8 mouse cellular contexts compared by ENCODE assay signal in the genomic region with DNA sequence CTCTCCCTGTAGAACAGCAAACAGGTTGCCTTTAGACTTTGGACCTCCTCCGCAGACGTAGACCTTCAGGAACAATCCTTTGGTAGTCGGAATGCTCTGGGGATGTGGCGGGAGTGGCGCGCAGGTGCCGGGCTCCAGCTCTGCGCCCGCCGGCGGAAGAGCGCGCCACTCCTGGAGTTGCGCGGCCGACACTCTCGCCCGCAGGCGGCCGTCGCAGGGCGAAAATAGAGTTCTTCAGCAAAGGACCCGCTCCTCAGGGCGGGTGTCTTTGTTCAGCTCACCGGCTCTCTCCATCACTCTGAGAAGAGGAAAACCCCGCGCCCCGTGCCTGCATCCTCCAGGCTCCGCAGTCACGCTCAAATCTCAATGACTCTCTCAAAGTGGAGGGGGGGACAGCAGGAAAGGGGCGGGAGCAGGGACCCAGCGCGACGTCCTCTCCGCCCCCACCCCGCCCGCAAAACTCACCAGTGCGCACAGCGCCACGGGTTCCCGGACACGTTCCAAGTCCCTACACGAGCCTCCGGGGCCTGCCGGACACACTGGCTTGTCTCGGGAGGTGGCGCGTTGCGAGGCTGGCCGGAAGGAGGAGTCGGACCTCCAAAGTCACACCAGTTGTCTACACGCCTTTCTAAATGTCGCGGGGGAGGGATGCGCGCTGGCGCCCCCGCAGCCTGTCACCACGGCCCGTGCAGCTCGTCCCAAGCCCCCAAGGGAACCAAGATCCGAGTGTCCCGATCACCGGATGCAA. TPM values are rescaled to one million over a fixed set of nuclear protein-coding genes. Genes with fewer than 3 reads are reported as not detected.
A peak's percentile ranks its signal among the peaks of the same experiment; 100 is the strongest.
DNase-seq lines count a peak whose midpoint lies in the region; ATAC-seq and TF ChIP-seq lines count a peak whose summit lies in the region.

No protein-coding gene starts in this region.

- no peaks in the 10 kb centered on the region for H3K36me3 ChIP-seq in embryonic facial prominence, embryonic 10.5 days (replicated peaks)
- no peaks in the 10 kb centered on the region for H3K36me3 ChIP-seq in kidney, embryonic 15.5 days
- H3K36me3 ChIP-seq in liver, postnatal 0 days (replicated peaks; ENCODE audit: insufficient read depth, low read length) = no peaks in the 10 kb centered on the region

- peak overlapping the region; percentile 98 for H3K4me2 ChIP-seq in kidney, embryonic 15.5 days
- H3K4me2 ChIP-seq in liver, postnatal 0 days (ENCODE audit: low read depth, low read length) = peak overlapping the region; percentile 49

- TF ChIP-seq CTCF in liver, postnatal 0 days (IDR thresholded peaks at IDR 0.05; ENCODE audit: low read depth) = no peak

- H3K9me3 ChIP-seq in embryonic facial prominence, embryonic 10.5 days = no peaks in the 10 kb centered on the region
- H3K9me3 ChIP-seq in kidney, embryonic 15.5 days (replicated peaks) = no peaks in the 10 kb centered on the region
- no peaks in the 10 kb centered on the region for H3K9me3 ChIP-seq in liver, postnatal 0 days (ENCODE audit: low read length)

- peak overlapping the region; percentile 82 for H3K27ac ChIP-seq in embryonic facial prominence, embryonic 10.5 days (replicated peaks)
- peak overlapping the region; percentile 77 for H3K27ac ChIP-seq in kidney, embryonic 15.5 days
- no peak overlapping the region for H3K27ac ChIP-seq in liver, postnatal 0 days (ENCODE audit: low read depth)

- peaks cover 59% of the 10 kb centered on the region for H3K27me3 ChIP-seq in embryonic facial prominence, embryonic 10.5 days (replicated peaks; ENCODE audit: low read depth, poor library complexity, severe bottlenecking)
- peaks cover 38% of the 10 kb centered on the region for H3K27me3 ChIP-seq in kidney, embryonic 15.5 days
- H3K27me3 ChIP-seq in liver, postnatal 0 days (ENCODE audit: insufficient read depth, low read length) = peaks cover 29% of the 10 kb centered on the region

- H3K9ac ChIP-seq in kidney, embryonic 15.5 days = peak overlapping the region; percentile 37
- no peak overlapping the region for H3K9ac ChIP-seq in liver, postnatal 0 days (replicated peaks)

- no peak for TF ChIP-seq EP300 in liver, postnatal 0 days (IDR thresholded peaks at IDR 0.05; ENCODE audit: low read depth)

- H3K4me1 ChIP-seq in embryonic facial prominence, embryonic 10.5 days = peaks cover 27% of the 10 kb centered on the region
- peaks cover 23% of the 10 kb centered on the region for H3K4me1 ChIP-seq in kidney, embryonic 15.5 days
- H3K4me1 ChIP-seq in liver, postnatal 0 days (ENCODE audit: insufficient read depth) = no peaks in the 10 kb centered on the region

- peak overlapping the region; percentile 82 for H3K4me3 ChIP-seq in embryonic facial prominence, embryonic 10.5 days
- H3K4me3 ChIP-seq in kidney, embryonic 15.5 days (replicated peaks) = peak overlapping the region; percentile 60
- H3K4me3 ChIP-seq in liver, postnatal 0 days (ENCODE audit: low read depth, low read length) = 0 out of 2 replicates have a peak overlapping the region, but pooled peaks have one; percentile 17

- DNase-seq in retina, embryonic 14.5 days (ENCODE audit: low spot score) = peak; percentile 48
- no peak for DNase-seq in retina, postnatal 1 day
- peak; percentile 66 for DNase-seq in embryonic facial prominence, embryonic 10.5 days (ENCODE audit: low spot score)
- DNase-seq in heart, adult 9 months (ENCODE audit: low spot score in 2 of 2) = peak; percentile 2 to 56
- DNase-seq in liver, postnatal 0 days = no peak
- peak; percentile 13 for DNase-seq in retina, postnatal 7 days (ENCODE audit: low read depth, low spot score)

- peak; percentile 71 for ATAC-seq in kidney, embryonic 15.5 days (replicated peaks; ENCODE audit: low FRiP score)
- no peak for ATAC-seq in liver, postnatal 0 days
- no peak for ATAC-seq in erythroid progenitor cell, adult 5-6 weeks (replicated peaks; ENCODE audit: low FRiP score, poor library complexity, severe bottlenecking)

- under 1% methylated on average over 64 of the region's 64 CpGs for WGBS in embryonic facial prominence, embryonic 10.5 days
- under 1% methylated on average over 64 of the region's 64 CpGs for WGBS in kidney, embryonic 15.5 days
- under 1% methylated on average over 63 of the region's 64 CpGs for WGBS in liver, postnatal 0 days (ENCODE audit: insufficient replicate concordance)

RNA-seq across cellular contexts. Expression of a gene that starts 1.2 kb away (rescaled TPM):
- 0.85 and 1.7 TPM in 2 replicates for polyA plus RNA-seq in embryonic facial prominence, embryonic 10.5 days (2016; fragmentation: Nextera tagmentation; extraction: Ambion mirVana)
- 1.8 and 2.7 TPM in 2 replicates for polyA plus RNA-seq in kidney, embryonic 15.5 days (2015; fragmentation: Nextera tagmentation; extraction: Ambion mirVana)
- polyA plus RNA-seq in liver, postnatal 0 days (2015; fragmentation: Nextera tagmentation; extraction: Ambion mirVana) = not detected in 2 replicates
- total RNA-seq in erythroid progenitor cell, adult 5-6 weeks (2015; ENCODE audit: low replicate concordance) = not detected in 2 replicates
- total RNA-seq in erythroid progenitor cell, adult 5-6 weeks (2017; ENCODE audit: low replicate concordance) = not detected in 2 replicates

Comparison
In these comparisons a context has a peak if more than half of its experiments do, and no peak if none do; other contexts are left out.
1. DNase-seq: peak in retina, embryonic 14.5 days (single experiment), embryonic facial prominence, embryonic 10.5 days (single experiment), heart, adult 9 months (2 of 2) and retina, postnatal 7 days (single experiment); none in retina, postnatal 1 day (single experiment) and liver, postnatal 0 days (single experiment).
2. H3K4me3 ChIP-seq: peak in every context shown above with its lines; median percentile 82 in embryonic facial prominence, embryonic 10.5 days; 60 in kidney, embryonic 15.5 days; 17 in liver, postnatal 0 days.